Mouse (Mus musculus): ENCODE results near the gene Cables2. TPM values are rescaled to one million over a fixed set of nuclear protein-coding genes. Genes with fewer than 3 reads are reported as not detected.

Cables2 gene
- polyA plus RNA-seq, 1 experiment from 2014 or later = 14.7 TPM

DNA sequence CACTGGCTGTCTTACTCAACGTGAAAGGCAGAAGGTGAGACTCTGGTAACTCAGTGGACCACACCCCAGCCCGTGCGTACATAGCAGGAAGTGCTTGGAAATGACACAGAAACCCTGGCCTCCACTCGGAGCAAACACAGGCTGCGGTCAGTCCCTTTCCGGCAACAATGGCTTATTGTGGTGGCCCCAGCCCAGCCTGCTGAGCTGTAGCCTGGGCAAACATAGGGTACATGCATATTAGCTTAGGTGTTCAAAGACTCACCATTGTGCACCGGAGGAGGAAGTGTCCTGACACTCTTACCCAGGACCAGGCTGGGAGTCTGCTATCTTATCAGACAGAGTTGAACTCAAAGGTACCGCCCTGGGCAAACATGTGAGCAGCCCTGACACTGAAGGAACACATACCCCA, 3.6 kb upstream of the Cables2 start:
- 69% methylated on average over 8 of the region's 8 CpGs for WGBS
- no peak overlapping the region for H3K27ac ChIP-seq
- ATAC-seq (ENCODE audit: low FRiP score, low read depth) = no peak
- H3K9ac ChIP-seq = no peak overlapping the region
- no peak overlapping the region for H3K4me3 ChIP-seq
- peaks cover 27% of the 10 kb centered on the region for H3K4me1 ChIP-seq
- 0 out of 2 replicates have a peak, but pooled peaks cover 3% of the 10 kb centered on the region for H3K27me3 ChIP-seq
- no peak overlapping the region for H3K4me2 ChIP-seq (replicated peaks)
- H3K36me3 ChIP-seq = no peaks in the 10 kb centered on the region
- no peaks in the 10 kb centered on the region for H3K9me3 ChIP-seq

DNA sequence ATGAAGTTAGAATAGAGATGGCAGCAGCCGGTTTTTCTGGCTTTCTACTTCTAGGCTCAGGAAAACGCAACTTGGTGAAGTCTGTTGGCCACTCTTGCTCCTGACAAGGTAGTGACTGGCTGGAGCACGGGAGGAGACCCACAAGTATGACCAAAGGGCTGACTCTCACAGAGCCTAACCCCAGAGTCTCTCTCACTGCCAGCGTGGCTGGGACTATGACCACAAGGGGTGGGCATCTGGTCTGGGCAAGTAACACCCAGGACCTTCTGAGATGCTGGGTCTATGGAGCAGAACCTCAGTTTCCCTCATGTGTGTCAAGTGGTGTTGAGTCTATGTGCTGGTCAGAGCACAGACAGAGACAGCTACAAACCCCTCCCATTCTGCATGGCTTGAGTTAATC, 3.1 kb upstream of the Cables2 start:
- peak overlapping the region; percentile 34; the same call in 1 of the 2 replicates for H3K4me2 ChIP-seq (replicated peaks)
- no peak overlapping the region for H3K27ac ChIP-seq
- no peak for ATAC-seq (ENCODE audit: low FRiP score, low read depth)
- H3K9ac ChIP-seq = no peak overlapping the region
- H3K36me3 ChIP-seq = no peaks in the 10 kb centered on the region
- H3K4me3 ChIP-seq = no peak overlapping the region
- H3K4me1 ChIP-seq = peaks cover 31% of the 10 kb centered on the region
- H3K27me3 ChIP-seq = 0 out of 2 replicates have a peak, but pooled peaks cover 3% of the 10 kb centered on the region
- H3K9me3 ChIP-seq = no peaks in the 10 kb centered on the region
- 49% methylated on average over 4 of the region's 4 CpGs for WGBS

DNA sequence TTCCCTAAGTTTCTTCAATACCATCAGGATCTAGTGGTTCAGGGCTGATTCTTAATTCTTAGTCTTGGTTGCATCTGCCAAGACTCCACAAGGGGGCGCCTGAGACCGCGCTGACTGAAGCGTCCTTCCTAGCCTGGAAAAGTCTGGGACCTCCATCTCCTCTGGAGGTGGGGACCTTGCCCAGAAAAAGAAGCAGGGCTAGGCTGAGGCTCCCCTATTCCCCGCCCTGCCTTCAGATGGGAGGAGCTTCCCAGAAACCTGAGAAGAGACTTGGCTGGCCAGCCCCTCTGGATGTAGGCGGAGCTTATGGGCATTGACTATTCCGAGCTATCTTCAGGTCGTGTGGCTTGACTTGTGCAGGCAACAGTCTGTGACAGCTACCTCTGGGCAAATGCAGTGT, 2.5 kb upstream of the Cables2 start:
- peak; percentile 68 for ATAC-seq (ENCODE audit: low FRiP score, low read depth)
- Histone ChIP-seq H3K4me2 (replicated peaks) (peak overlapping the region; percentile 34), H3K4me1 (peaks cover 37% of the 10 kb centered on the region), H3K9ac (no peak overlapping the region), H3K36me3 (no peaks in the 10 kb centered on the region), H3K27ac (no peak overlapping the region), H3K4me3 (no peak overlapping the region), H3K27me3 (0 out of 2 replicates have a peak, but pooled peaks cover 3% of the 10 kb centered on the region), H3K9me3 (no peaks in the 10 kb centered on the region)
- under 1% methylated on average over 8 of the region's 8 CpGs for WGBS

DNA sequence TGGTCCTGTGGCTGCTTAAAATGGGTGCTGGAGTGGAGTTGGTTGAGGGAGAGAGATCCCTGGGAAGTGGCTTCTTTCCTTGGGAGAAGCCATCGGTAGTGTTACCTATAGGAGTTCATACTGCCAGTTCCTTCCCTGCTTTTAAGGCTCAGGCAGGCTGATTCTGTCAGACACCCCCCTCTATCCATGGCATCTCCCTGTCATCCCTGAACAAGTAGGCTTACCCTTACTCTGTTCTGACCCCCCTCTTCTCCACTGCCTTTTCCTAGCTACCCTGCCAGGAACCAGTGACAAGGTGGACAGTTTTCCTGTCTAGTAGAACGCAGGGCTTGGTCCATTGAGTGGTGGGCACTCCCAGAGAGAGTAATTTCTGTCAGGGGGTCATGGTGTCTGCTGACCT, 1.2 kb upstream of the Cables2 start:
- H3K4me3 ChIP-seq = no peak overlapping the region
- H3K36me3 ChIP-seq = peaks cover 9% of the 10 kb centered on the region
- no peaks in the 10 kb centered on the region for H3K9me3 ChIP-seq
- H3K27me3 ChIP-seq = 0 out of 2 replicates have a peak, but pooled peaks cover 3% of the 10 kb centered on the region
- H3K4me1 ChIP-seq = peaks cover 40% of the 10 kb centered on the region
- ATAC-seq (ENCODE audit: low FRiP score, low read depth) = no peak
- 90% methylated on average over 2 of the region's 2 CpGs for WGBS
- no peak overlapping the region for H3K4me2 ChIP-seq (replicated peaks)
- H3K27ac ChIP-seq = no peak overlapping the region
- no peak overlapping the region for H3K9ac ChIP-seq

DNA sequence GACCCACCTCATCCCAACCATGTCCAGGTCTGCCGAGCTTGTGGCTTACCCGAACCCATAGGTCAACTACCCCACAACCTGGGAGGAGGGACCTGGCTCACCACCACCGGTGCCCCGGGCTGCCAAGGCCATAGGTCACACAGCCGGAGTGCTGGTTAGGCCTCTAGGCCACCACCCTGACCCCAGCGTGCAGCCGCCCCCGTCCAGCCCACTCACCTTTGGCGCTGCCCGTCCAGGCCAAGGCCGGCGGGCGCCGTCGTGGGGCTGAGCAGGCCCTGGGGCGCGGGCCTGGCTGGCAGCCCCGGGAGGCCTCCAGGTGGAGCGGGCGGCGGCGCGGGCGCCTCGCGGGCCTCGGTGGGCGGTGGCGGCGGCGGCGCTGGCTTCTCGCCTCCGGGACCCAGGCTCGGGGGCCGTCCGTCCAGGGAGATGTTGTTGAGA, 393 bp downstream of the Cables2 start:
- peak overlapping the region; percentile 89 for H3K4me2 ChIP-seq (replicated peaks)
- WGBS = under 1% methylated on average over 22 of the region's 37 CpGs
- H3K36me3 ChIP-seq = peaks cover 24% of the 10 kb centered on the region
- H3K27me3 ChIP-seq = 0 out of 2 replicates have a peak, but pooled peaks cover 2% of the 10 kb centered on the region
- peaks cover 38% of the 10 kb centered on the region for H3K4me1 ChIP-seq
- H3K4me3 ChIP-seq = peak overlapping the region; percentile 92
- 0 out of 2 replicates have a peak overlapping the region, but pooled peaks have one; percentile 15 for H3K27ac ChIP-seq
- peak overlapping the region; percentile 96 for H3K9ac ChIP-seq
- no peaks in the 10 kb centered on the region for H3K9me3 ChIP-seq
- peak; percentile 25 for ATAC-seq (ENCODE audit: low FRiP score, low read depth)

DNA sequence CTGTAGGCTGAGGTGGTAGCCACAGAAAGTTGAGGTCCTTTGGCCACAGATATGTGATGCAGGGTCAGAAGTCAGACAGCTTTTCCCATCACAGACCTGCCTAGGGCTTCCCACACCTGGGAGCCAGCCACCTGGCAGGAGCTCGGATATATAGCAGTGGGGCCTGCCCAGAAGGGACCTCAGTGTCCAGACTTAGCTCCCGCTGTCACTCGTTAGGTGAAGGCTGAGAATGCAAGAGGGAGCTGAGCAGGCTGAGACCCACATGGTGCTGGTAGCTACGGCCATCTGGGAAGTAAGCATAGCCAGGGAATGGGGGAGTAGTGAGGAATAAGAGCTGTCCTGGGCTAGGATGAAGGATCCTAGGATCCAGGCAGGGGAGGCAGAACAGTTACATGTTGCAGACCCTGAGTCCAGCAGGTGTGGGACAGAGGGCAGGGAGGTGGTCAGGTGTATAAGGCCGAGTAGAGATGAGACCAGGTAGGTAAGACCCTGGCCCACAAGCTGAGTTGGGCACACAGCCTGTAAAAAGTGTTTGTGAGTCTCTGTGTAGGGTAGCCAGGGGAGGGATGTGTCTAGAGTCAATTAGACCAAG, 1.4 kb downstream of the Cables2 start:
- no peak overlapping the region for H3K27ac ChIP-seq
- no peaks in the 10 kb centered on the region for H3K27me3 ChIP-seq
- WGBS = 66% methylated on average over 5 of the region's 5 CpGs
- H3K9me3 ChIP-seq = no peaks in the 10 kb centered on the region
- H3K36me3 ChIP-seq = peaks cover 34% of the 10 kb centered on the region
- H3K4me3 ChIP-seq = peak overlapping the region; percentile 92
- ATAC-seq (ENCODE audit: low FRiP score, low read depth) = no peak
- H3K9ac ChIP-seq = peak overlapping the region; percentile 96
- peak overlapping the region; percentile 89 for H3K4me2 ChIP-seq (replicated peaks)
- peaks cover 35% of the 10 kb centered on the region for H3K4me1 ChIP-seq

DNA sequence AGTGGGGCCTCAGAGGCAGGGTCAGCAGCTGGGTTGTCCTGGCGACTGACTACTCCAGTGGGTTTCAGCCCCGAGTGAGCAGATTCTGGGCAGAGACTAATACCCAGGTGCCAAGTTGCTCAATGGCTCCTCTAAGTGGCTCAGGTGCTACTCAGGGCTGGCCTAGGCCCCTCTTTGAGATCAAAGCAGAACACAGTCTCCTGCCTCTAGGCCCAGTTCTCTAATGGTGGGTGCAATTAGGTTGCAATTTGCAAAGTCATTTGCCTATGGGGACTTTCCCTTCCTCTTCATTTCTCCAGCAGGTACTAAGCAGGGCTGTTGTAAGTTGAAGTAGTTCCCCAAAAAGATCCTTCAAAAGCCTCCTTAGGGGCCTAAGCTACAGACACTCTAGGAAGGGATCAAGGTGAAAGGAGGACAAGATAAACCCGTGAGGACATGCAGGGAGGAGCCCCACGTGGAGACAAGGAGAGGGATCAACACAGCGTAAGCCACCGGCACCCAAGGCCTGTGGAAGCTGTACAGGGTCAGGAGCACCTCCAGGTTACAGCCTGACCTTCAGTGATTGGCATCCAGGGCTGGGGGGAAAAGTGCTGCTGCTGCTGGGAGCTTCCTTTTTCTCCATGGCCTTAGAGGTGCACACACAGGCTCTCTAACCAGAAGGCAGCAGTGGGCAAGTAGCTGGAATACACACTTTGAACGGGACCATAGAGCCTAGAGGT, 2.6 kb downstream of the Cables2 start:
- Histone ChIP-seq H3K36me3 (peaks cover 45% of the 10 kb centered on the region), H3K27me3 (no peaks in the 10 kb centered on the region), H3K4me1 (peaks cover 26% of the 10 kb centered on the region), H3K4me2 (replicated peaks) (no peak overlapping the region), H3K27ac (no peak overlapping the region), H3K9me3 (no peaks in the 10 kb centered on the region), H3K4me3 (no peak overlapping the region), H3K9ac (peak overlapping the region; percentile 96; the same call in 1 of the 2 replicates)
- ATAC-seq (ENCODE audit: low FRiP score, low read depth) = no peak
- WGBS = 55% methylated on average over 7 of the region's 7 CpGs

DNA sequence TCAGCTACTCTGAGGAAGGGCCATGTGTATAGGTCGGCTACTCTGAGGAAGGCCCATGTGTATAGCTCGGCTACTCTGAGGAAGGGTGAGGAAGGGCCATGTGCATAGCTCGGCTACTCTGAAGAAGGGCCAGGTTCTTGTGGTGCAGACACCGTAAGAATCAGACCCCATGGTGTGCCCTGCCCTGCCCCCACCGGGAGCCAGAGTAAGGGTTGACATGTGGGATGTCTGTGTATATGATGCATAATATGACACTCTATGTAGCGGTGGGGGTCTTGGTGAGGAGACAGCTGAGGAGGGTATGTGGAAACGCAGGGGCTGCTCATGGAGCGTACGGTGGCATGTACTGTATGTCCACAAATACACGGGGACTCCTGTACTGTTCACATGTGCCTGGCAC, 4.0 kb downstream of the Cables2 start:
- Histone ChIP-seq H3K27me3 (no peaks in the 10 kb centered on the region), H3K9me3 (no peaks in the 10 kb centered on the region), H3K36me3 (peaks cover 54% of the 10 kb centered on the region), H3K4me2 (replicated peaks) (no peak overlapping the region), H3K4me1 (peaks cover 26% of the 10 kb centered on the region), H3K9ac (no peak overlapping the region), H3K4me3 (no peak overlapping the region), H3K27ac (no peak overlapping the region)
- 90% methylated on average over 10 of the region's 10 CpGs for WGBS
- no peak for ATAC-seq (ENCODE audit: low FRiP score, low read depth)

DNA sequence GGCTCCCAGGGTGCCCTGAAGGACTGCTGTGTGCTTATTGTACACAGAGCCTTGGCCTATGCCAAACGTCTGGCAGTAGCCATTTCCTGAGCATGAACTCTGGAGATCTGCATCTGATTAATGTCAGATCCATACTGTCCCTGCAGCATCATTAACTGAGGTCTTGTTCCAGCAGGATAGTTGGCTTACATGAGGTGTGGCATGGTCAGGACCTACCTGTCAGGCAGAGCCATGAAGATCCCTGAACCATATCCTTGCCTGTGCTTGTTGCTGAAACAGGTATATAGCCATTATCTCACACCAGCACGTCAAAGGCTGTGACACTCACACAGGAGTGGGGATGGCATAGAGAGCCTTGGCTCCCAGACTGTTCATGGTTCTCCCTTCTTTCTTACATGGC, 5.3 kb downstream of the Cables2 start:
- no peak overlapping the region for H3K4me2 ChIP-seq (replicated peaks)
- H3K9me3 ChIP-seq = no peaks in the 10 kb centered on the region
- no peak overlapping the region for H3K27ac ChIP-seq
- H3K4me3 ChIP-seq = no peak overlapping the region
- ATAC-seq (ENCODE audit: low FRiP score, low read depth) = no peak
- H3K36me3 ChIP-seq = peaks cover 68% of the 10 kb centered on the region
- WGBS = 61% methylated on average over 2 of the region's 2 CpGs
- no peaks in the 10 kb centered on the region for H3K27me3 ChIP-seq
- H3K9ac ChIP-seq = no peak overlapping the region
- peaks cover 23% of the 10 kb centered on the region for H3K4me1 ChIP-seq

DNA sequence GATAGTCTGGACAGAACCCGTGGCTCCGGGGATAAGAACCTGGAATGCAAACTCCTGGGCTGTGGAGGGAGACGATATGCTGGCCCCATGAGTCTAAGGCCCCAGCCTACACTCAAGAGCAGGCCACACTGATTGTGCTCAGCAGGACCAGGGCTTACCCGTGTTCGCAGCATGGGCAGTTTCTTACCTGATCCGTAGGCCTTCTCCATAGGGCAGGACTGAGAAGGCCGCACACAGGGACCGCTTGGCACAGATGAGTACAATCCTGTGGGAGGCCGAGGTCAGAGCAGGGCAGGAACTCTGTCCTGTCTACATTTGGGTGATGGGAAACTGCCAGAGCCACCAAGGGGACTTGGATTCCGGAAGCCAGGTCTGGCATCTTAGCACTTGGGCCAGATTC, 10.4 kb downstream of the Cables2 start:
- ATAC-seq (ENCODE audit: low FRiP score, low read depth) = no peak
- 89% methylated on average over 10 of the region's 10 CpGs for WGBS
- Histone ChIP-seq H3K9me3 (no peaks in the 10 kb centered on the region), H3K36me3 (peaks cover 91% of the 10 kb centered on the region), H3K4me2 (replicated peaks) (no peak overlapping the region), H3K27me3 (no peaks in the 10 kb centered on the region), H3K4me3 (no peak overlapping the region), H3K27ac (no peak overlapping the region), H3K4me1 (peaks cover 11% of the 10 kb centered on the region), H3K9ac (no peak overlapping the region)

DNA sequence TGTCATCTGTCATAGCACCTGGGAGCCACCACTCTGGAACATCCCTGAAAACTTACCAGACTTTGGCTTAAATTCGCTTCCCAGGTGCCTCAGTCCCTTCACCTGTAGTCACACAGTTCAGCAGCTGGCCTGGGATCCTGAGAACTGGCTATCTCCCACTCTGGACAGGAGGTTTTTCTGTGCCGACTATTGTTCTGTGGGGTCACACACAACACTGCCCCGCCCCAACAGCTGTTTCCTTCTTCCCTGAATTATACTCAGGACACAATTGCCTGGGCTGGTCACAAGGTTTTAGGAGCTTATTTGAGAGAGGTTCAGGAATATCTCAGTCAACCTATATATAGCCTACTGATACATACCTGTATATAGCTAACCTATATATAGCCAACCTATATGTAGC, 10.9 kb downstream of the Cables2 start:
- Histone ChIP-seq H3K9ac (no peak overlapping the region), H3K9me3 (no peaks in the 10 kb centered on the region), H3K4me2 (replicated peaks) (no peak overlapping the region), H3K4me1 (peaks cover 13% of the 10 kb centered on the region), H3K4me3 (no peak overlapping the region), H3K36me3 (peaks cover 86% of the 10 kb centered on the region), H3K27ac (no peak overlapping the region), H3K27me3 (no peaks in the 10 kb centered on the region)
- WGBS = 75% methylated on average over 3 of the region's 3 CpGs
- ATAC-seq (ENCODE audit: low FRiP score, low read depth) = no peak

DNA sequence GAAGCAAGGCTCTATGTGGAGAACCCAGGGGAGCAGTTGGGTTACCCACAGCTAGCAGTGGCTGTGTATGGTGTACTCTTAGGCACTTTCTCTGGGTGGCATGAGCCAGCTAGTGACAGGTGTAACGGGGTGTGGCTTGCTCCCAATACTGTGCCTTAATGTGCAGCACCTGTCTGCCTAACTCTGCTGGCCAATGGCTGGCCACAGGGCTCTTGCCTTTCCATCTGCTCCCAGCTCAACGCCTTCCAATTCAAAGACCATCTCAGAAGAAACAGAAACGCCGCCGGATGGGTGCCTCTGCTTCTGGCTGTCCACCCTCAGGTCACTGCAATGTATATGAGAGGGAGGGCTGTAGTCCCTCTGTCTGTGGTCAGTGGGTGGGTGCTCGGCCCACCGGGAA, 11.4 kb downstream of the Cables2 start:
- no peak overlapping the region for H3K4me2 ChIP-seq (replicated peaks)
- no peak overlapping the region for H3K4me3 ChIP-seq
- H3K9me3 ChIP-seq = no peaks in the 10 kb centered on the region
- no peak for ATAC-seq (ENCODE audit: low FRiP score, low read depth)
- no peak overlapping the region for H3K9ac ChIP-seq
- peaks cover 81% of the 10 kb centered on the region for H3K36me3 ChIP-seq
- 92% methylated on average over 7 of the region's 7 CpGs for WGBS
- no peaks in the 10 kb centered on the region for H3K27me3 ChIP-seq
- H3K27ac ChIP-seq = no peak overlapping the region
- H3K4me1 ChIP-seq = peaks cover 13% of the 10 kb centered on the region

Data from limb, embryonic 13.5 days (tissue).